Mouse (Mus musculus) kidney, adult 9 months (tissue): Measurements from ENCODE around the gene Hmga1b.
"Not testable (repeated sequence)": the region's sequence is repeated elsewhere in the genome, so short reads cannot be mapped to it uniquely, and the experiment has no call there.

Experiments used
- DNase-seq: peaks from one replicate; pipeline ENCODE4 v3.0.0; 2022

Hmga1b gene

GRCm38 (mm10) chr11:120762672-120763041 is at the start of gene Hmga1b:
TSS of gene Hmga1b (plus strand) at chr11:120762794.
- DNase-seq = not testable (repeated sequence)

GRCm38 (mm10) chr11:120713580-120714518 is 48.7 kb upstream of the Hmga1b start, which contains the start of the genes Cenpx and Lrrc45:
TSS of gene Cenpx (minus strand) at chr11:120713738.
TSS of gene Lrrc45 (plus strand) at chr11:120713925.
- peak; percentile 99 for DNase-seq

GRCm38 (mm10) chr11:120714546-120714945 is 48.0 kb upstream of the Hmga1b start:
- no peak for DNase-seq

GRCm38 (mm10) chr11:120715131-120715530 is 47.5 kb upstream of the Hmga1b start:
- no peak for DNase-seq

- no peak for DNase-seq
These were observed 43.4 kb upstream of the Hmga1b start for GRCm38 (mm10) chr11:120719242-120719641.

GRCm38 (mm10) chr11:120719841-120720376 is 42.7 kb upstream of the Hmga1b start:
- no peak for DNase-seq

GRCm38 (mm10) chr11:120720450-120720849 is 42.1 kb upstream of the Hmga1b start:
- DNase-seq = peak; percentile 92

GRCm38 (mm10) chr11:120721124-120722066 is 41.2 kb upstream of the Hmga1b start, which contains the start of gene Rac3:
TSS of gene Rac3 (plus strand) at chr11:120721470.
- DNase-seq = peak; percentile 48

- DNase-seq = no peak
These were observed 40.4 kb upstream of the Hmga1b start for GRCm38 (mm10) chr11:120722067-120722630.

GRCm38 (mm10) chr11:120722761-120723382 is 39.7 kb upstream of the Hmga1b start:
- peak; percentile 76 for DNase-seq

GRCm38 (mm10) chr11:120723509-120723908 is 39.1 kb upstream of the Hmga1b start:
- DNase-seq = no peak

- peak; percentile 83 for DNase-seq
These were observed 36.1 kb upstream of the Hmga1b start for GRCm38 (mm10) chr11:120726243-120727168.

- peak; percentile 99 for DNase-seq
These were observed 35.4 kb upstream of the Hmga1b start, which contains the start of gene Dcxr for GRCm38 (mm10) chr11:120727169-120727527. TSS of gene Dcxr (minus strand) at chr11:120727281.

GRCm38 (mm10) chr11:120727564-120727963 is 35.0 kb upstream of the Hmga1b start:
- no peak for DNase-seq

- DNase-seq = no peak
These were observed 33.9 kb upstream of the Hmga1b start for GRCm38 (mm10) chr11:120728530-120729240.

GRCm38 (mm10) chr11:120729432-120730050 is 33.1 kb upstream of the Hmga1b start:
- peak; percentile 51 for DNase-seq

GRCm38 (mm10) chr11:120730331-120730870 is 32.2 kb upstream of the Hmga1b start:
- no peak for DNase-seq

- DNase-seq = no peak
These were observed 31.2 kb upstream of the Hmga1b start for GRCm38 (mm10) chr11:120731395-120731794.
